Mouse (Mus musculus): ENCODE results near the gene Itgb3.

The Itgb3 gene

DNA sequence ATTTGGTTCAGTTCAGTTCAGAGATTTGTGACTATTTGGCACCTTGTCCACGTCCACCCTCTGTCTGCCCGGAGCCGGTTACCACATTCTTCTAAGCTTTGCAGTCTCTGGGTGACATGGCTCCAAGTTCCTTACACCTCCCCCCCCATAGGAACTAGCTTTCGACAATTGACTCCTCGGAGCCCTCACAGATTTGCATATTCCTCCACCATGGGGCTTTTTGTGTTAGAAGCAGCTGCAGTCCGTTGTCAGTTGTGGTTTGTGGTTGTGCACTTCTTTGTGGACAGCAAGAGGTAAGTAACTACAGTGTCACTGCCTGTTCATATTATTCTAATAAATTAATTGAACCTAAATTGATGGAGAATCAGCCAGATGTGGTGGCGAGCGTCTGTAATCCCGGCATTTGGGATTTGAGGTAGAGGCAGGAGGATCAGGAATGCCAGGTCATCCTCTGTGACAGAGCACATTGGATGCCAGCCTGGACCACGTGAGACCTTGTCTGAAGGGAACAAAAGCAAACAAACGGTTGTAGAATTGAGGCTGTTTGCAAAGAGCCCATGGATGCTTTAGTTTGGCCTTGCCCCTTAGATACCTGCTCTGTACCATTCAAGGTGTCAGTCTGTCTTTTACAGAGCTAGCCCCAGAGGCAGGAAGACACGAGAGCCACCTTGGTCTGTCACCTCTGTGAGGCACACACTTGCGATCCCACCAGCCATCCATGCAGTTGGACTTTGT is 25.0 kb upstream of the Itgb3 start:
- DNase-seq (ENCODE audit: low spot score), result no peak

DNA sequence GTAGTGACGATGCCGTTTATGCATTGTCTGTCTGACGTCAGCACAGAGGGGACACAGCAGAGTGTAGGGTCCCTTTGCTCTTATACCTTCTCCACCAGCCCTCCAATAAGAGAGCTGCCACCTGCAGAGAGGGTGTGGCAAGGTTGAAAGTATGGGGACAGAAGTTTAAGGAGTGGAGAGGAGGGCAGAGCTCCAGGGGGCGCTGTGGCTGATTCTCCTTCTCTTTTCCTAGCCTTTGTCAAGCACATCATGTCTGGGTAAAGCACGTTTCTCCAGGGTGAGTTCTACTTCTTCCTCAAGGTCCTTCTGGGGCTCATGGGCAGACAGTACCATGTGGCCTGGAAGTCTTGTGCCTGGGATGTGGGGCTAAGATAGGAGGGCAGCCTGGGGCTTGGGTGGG is 22.3 kb upstream of the Itgb3 start:
- DNase-seq (ENCODE audit: low spot score), result no peak

DNA sequence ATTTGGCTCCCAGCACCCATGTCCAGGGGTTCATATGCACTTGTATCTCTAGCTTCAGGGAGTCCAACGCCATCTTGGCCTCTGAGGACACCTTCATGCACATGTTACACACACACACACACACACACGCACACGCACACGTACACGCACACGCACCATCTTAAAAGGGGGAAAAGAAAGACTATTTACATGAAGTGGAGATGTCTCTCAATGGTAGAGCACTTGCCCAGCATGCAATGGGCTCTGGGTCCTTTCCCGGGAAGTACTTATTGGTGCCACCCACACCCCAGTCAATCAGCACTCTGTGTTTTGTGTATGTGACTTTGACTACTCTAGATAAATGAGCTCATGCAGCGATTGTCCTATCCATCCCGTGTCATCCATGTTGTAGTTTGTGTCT is 19.9 kb upstream of the Itgb3 start:
- no peak for DNase-seq (ENCODE audit: low spot score)

DNA sequence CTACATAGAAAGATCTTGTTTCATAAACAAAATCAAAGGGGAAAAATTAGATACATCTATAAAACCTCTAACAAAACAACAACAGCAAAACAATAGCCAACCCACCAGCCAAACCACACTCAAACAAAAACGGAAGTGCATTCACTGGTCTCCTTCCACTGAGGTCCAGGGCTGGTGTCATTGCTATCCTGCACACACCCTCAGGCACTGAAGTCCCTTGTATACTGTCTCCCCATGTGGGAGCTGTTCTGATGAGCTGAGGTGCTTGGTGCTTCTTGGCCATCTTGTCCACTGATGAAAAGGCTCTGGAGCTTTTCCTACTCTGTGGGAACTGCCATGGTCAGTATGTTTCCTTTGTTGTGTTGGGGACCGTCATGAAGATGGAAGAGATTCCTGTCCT is 19.3 kb upstream of the Itgb3 start:
- DNase-seq (ENCODE audit: low spot score), result no peak

DNA sequence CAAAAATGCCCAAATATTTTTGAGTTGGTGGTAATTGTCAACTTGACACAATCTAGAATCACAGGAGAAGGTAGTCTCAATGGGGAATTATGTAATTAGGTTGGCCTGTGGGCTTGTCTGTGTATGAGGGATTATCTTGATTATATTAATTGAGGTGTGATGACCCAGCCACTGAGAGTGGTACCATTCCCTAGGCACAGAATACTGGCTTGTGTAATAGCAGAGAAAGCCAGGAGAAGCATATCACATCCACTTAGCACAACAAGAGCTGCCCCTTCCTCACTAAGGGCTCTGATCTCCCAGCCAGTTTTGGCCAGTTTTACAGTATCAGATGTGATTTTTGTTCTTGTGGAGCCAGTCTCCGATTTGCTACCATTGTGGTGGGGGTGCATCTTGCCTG is 18.2 kb upstream of the Itgb3 start:
- DNase-seq (ENCODE audit: low spot score), result no peak

DNA sequence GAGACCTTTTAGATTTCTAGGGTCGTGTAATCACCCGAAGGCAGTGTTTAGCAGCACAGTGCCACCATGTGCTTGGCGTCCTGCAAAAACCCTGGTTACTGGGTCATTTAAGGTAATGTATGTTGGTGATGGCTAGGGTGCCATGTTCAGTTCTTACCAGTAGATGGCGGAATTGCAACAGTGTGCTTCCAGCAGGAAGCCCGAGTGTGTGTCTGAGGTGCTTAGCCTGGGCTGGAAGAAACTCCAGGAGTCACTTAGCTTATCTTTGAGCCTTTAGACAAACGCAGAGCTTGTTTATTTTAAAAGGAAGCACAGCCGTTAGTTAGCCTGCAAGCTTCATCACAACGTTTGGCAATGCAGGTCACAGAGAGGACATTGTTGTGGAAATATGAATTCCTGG is 17.7 kb upstream of the Itgb3 start:
- DNase-seq (ENCODE audit: low spot score), result peak; percentile 80

DNA sequence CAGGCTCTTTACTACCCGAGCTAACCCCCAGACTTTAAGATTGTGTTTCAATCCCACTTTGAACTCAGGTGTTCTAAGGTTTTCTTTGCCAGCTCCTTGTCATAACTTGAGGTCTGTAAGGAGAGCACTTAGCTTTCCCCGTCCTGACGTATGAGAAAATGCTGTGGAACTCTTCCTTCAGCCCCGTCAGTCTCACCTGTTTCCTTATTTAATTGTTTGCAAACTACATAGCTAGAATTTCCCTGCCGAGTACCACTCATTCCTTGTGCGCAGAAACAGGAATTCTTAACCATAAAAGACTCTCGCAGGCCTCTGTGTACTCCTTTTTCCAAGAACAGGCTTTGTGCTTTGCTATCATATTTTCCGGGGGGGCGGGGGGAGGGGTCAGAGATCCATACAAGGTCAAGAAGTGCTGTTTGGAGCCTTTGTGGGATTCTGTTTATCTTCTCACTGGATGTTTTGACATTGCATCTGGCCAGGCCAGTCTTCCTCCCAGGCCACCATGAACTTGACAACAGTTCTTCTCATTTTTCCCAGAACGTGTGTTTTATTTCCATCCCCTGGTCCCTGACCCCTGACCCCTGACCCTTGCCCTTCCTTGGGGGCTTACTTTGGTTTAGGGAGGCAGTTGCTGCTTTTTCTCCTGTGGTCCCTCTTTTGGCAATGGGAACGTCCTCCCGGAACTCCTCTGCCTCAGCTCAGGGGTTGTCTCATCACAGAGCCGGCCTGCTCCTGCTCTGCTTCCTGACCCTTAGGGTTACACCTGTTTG is 15.5 kb upstream of the Itgb3 start:
- no peak for DNase-seq (ENCODE audit: low spot score)

DNA sequence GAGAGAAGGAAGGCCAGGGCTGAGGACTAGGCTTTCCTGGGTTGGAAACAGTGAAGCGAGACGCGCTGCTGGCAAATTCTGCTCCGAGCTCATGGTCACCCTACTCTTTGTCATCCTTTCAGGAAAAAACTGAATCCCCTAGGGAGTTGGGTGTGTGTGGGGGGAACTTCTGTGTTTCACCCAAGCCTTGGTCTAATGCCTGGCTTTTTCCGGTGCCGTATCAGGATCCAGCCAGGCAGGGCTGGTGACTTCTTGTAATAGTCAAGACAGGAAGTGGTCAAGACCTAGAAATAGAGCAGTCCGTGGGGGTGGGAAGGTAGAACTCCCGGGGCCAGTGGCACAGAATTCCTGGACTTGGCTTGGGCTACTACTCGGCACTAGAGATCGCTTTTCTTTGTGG is 11.4 kb upstream of the Itgb3 start:
- DNase-seq (ENCODE audit: low spot score), result no peak

DNA sequence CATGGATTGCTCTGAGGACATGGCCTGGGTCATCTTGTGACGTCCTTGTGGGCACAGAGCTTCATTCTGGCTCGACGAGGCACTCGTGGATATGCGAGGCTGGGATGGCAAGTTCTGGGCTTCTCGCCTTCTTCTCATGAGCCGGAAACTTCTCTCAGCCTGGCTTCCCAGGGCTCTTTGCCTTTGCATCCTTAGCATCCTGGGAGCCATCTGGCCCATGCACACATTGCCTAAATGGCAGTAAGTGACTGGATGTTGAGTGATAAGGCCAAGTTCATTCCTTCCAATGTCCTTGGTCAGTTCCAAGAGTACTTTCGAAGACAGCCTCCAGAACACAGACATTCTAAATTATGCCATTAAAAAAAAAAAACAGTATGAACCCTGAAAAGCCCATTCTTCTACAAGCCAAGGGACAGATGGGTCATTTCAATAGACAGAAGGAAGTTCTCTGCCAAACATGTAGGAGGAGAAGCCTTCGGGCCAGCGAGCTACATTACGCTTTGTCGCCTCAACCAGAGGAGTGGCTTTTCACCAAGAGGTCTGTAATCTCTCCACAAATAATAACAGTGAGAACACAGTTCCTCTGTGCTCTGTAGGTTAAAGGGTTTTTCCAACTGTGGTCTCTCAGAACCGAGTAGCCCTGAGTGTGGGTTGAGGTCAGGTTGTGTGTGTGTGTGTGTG is 8.4 kb upstream of the Itgb3 start:
- peak; percentile 16 for DNase-seq (ENCODE audit: low spot score)

DNA sequence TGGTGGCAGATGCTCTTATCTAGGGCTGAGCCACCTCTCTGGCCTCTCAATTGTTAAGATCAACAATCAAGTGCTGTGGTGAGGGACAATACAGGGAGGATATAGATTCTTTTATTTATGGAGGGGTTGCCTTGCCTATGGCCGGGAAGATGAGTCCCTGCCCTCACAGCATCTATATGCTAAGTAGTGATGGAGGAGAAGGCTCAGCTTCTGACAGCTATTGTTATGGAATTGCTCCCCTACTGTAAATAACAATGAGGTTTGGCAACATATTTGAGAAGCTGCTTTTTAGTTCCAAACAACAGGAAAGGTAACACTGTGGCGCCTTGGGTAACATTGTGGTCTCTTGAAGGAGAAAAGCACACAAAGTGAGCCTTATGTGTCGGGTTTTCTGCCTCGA is 7.1 kb upstream of the Itgb3 start:
- no peak for DNase-seq (ENCODE audit: low spot score)

DNA sequence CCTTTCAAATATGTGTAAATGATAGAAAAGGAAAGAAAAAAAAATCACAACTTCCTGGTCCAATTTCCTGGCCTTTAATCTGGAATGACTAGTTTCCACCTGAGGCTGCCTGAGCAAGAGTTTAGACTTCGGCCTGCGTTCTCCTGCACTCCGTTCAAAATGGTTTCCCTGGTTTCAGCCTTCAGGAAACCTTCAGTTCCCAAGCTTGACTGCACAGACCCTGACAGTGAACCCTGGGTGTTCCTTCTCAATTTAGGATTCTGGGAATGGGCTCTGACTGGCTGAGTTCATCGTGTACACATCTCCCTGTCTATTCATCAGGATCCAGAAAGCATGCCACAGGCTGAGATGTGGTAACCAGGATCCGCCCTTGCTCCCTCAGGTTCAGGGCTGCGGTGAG is 3.6 kb upstream of the Itgb3 start:
- no peak for DNase-seq (ENCODE audit: low spot score)

DNA sequence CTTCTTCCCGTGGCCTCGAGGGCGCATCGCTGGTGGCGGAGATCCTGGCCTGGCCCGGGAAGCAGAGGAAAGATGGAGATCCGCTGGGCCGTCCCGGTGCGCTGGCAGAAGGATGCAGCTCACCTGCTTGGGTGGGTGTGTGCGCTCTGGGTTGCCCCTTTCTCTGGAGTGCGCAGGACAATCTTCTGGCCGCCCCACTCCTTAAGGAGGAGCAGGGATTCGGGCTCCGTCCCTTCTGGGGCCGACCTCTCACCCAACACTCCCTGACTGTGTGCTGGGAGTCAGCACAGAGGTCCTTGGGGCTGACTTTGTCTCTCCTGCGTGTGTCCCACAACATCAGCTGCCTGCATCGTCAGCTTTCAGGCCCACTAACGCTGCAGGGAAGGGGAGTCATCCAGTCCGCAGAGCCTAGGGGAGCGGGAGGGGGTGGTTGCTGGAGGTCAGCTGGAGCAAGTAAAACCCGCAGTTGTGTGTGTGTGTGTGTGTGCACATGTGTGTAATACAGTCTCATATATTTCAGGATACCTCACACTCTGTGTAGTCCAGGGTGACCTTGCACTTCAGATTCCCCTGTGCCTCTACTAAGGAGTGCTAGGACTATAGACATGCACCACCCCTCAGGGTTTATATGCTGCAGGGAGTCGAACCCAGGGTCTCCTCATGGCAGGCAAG is 585 bp downstream of the Itgb3 start:
- DNase-seq (ENCODE audit: low spot score), result no peak

DNA sequence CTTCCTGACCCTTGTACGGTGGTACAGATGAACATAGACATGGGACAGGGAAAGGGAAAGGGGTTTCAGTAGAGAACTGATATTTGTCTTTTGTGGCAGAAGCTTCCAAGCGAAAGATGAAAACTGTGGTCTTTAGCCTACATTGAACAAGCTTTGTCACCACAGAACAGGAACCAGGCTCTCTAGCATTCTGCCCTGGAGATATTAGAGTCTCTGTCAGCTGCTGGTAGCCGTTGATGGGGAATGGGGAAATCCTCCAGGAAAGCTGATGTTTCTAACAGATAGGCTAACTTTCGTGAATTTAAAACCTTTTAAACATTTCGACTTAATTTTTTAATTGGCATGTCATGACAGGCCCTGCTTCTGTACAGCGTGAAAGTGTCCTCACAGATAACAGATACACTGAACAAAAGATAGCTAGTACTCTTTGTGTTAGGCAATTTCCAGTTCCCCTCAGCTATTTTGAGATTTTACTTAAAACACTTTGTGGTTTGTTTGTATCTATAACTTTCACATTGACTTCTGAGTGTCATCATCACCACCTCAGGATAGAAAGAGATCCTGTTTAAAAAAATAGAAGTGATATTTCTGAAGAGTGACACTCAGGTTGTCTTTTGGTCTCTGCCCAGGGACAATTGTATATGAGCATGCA is 1.4 kb downstream of the Itgb3 start:
- no peak for DNase-seq (ENCODE audit: low spot score)

DNA sequence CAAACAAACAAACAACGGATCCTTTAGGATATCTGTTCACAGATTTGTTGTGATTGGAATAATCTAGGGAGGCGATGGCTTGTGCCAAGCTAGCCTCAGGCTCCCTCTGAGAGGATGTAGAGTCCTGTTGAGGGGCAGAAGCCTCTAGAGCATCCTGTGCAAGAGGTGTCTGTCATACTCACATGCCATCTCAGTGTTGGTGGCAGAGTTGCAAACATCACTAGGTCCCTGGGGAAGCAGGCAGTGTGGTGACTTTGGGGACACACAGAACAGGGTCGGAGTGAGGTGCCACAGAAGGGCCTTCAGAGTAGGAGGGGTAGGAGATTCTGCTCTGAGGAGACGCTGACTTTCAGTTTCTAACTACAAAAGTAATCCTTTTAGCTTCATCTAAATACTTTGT is 1.9 kb downstream of the Itgb3 start:
- DNase-seq (ENCODE audit: low spot score), result no peak

DNA sequence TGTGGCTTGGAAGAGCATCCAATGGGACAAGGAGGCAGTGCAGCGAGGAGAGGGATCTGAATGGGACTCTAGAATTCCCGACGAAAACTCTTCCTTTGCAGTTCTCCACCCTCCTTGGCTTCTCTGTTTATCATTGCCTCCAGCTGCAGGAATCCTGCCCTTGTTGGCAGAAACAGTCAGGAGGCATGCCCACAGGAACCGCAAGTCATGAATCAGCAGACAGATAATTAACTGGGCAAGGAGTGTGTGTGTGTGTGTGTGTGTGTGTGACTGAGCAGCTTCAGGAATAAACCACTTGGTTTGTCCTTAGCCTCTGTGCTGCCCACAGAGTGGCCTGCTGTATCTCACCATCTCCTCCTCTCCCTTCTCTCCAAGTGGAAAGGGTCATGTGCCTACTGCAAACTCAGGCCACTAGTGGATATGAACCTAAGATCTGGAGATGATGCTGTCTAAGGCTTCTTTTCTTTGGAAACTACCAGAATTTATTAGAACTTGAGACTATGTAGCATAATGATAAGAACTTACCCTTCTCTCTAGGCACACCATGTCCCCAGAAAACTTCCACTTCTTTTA is 3.9 kb downstream of the Itgb3 start:
- peak; percentile 20 for DNase-seq (ENCODE audit: low spot score)

DNA sequence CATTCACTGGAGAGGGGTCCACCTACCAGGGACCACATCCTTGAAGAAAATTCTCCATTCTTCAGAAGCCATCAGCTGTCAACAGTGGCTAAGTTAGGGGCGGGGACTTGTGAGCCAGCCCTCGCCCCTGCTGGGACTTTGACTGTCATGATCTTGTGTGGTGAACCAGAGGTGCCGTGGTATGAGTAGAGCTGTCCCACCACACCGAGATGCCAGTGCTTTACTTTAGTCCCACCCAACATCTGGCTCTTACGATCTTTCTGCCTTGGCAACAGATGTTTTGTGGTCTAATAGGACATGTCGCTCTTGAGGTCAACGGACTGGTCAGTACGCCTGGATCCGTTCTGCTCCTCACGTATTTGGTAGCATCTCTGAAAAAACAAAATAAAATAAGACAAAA is 5.8 kb downstream of the Itgb3 start:
- DNase-seq (ENCODE audit: low spot score), result no peak

DNA sequence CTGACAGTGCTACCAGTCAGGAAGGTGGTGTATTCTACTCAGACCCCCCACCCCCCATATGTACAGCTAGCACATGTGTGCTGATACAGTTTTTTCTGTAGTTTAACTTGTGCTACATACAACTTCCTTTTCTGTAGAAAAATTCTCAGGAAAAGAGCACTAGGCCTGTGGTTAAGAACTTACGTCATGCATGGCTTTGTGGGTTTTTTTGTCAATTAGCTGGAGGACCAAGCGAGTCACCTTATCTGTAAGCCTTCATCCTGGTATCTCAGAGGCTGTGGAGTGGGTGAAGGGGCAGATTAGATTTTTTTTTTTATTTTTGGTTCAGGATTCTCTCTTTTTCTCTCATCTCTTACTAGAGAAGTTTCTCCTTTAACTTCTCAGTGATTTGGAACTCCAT is 6.3 kb downstream of the Itgb3 start:
- no peak for DNase-seq (ENCODE audit: low spot score)

DNA sequence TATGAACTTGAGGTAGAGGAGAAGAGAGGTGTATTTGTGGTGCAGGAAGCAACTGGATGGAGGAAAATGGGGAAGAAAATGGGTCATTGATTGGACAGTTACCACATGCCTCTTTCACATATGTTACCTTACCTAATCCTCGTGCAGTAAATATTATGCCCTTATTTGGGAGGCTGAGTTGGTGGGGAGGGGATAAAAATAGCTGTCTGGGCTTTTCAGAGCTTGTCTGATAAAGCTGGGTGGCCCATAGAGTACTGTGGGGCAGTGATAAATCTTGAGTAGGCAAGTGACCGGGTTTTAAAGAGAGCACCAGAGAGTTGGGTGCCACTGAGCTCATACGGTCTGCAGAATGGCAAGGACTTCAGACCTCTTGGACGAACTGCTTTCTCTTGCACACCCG is 8.4 kb downstream of the Itgb3 start:
- no peak for DNase-seq (ENCODE audit: low spot score)

DNA sequence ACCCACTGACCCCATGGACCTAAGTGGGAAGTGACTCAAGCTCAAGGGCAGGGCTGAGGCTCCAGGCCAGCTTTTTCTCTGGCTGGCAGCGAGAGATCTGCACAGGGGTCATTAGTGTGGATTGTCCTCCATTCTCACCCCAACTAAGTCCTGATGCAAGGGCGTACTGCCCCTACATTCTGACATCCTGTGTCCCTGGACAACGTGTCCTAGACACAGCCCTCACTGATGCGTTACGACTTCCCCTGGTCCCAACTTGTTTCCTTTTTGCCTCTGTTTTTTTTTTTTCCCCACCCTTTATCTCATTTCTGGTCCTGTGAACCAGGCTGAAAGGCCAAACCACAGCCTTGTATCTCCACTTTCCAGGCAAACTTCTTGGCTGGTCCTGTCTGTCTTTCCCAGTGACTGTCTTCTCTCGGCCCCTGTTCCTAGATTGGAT is 10.9 kb downstream of the Itgb3 start:
- no peak for DNase-seq (ENCODE audit: low spot score)

DNA sequence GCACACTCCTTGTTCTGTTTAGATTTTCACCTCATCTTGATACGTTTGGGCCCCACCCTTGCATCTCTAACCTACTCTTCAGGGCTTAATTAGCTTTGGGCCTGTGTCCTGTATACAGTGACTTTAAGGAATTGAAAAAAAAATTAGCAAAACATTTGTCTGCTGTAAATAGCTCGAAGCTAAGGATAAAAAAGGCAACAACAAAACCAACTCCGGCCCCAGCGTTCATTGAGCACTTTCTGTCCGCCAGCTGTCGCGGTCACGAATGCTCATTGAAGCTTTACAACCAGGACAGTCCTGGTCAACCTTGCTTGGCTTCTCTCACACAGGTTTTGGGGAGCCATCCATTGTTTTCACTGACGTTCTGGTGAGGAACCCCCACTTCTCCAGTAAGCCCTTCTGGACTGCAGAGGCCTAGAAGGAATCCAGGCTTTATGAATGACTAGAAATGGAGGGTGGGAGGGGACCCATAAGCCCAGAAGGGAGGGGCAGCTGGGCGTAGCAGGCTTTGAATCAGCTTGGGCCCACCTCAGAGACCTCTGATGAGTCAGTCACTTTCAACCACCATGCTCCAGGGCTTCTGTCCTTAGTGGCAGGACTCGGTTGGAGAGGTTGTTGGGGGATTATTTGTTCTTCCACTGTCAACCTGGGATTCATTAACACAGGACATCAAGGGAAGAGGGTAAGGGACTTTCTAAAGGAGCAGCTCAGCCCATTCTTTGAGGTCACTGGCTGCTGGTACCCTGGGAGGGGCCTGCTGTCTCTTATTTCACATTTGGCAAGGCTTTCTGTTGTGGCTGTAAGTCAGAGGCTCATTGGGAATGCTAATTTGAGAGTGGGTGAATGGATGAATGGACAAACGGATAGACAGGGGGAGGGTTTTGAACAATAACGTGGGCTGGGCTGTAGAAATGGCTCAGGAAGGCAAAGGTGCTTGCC is 11.6 kb downstream of the Itgb3 start:
- no peak for DNase-seq (ENCODE audit: low spot score)
